Mouse (Mus musculus) heart, adult 2 months (tissue): Measurements from ENCODE around the gene Parp16.

ENCODE experiments used
- CTCF ChIP-seq: fragments of 200-600 bp; IDR thresholded peaks from 2 replicates; pipeline ENCODE4 v1.8.1; 2022; ENCODE audit warnings: antibody characterized with exemption, mild to moderate bottlenecking, moderate library complexity
- EP300 ChIP-seq: fragments of 200-500 bp; IDR thresholded peaks from 2 replicates; pipeline ENCODE4 v1.6.1; 2011; ENCODE audit warnings: low read depth, low read length, control low read depth; ENCODE audit not compliant: insufficient read depth
- POLR2A ChIP-seq: fragments of 200-500 bp; IDR thresholded peaks from 2 replicates; pipeline ENCODE4 v1.6.1; 2011; ENCODE audit warnings: mild to moderate bottlenecking, low read depth, low read length, control low read depth; ENCODE audit not compliant: insufficient read depth

DNA sequence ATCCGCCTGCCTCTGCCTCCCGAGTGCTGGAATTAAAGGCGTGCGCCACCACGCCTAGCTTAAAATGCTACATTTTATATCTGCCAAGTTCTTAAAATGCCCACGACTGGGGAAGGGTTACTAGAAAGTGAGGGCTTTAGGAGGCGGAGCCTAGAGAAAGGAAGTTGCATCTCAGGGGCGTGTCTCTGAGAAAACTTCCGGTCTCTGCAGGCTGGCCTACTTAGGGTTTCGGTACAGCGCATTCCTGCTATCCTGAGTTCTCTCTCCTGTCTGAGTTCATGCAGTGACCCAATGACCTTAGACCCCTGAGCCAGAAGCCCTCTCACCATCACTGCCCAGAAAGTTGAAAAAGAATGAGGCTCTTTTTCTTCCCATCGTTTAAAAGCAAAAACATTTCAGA, 1.9 kb upstream of the Parp16 start:
- TF ChIP-seq POLR2A (no peak), CTCF (no peak), EP300 (no peak)
